Mouse (Mus musculus) embryonic facial prominence, embryonic 13.5 days (tissue): Measurements from ENCODE around the gene Pax8. TPM values are rescaled to one million over a fixed set of nuclear protein-coding genes. Genes with fewer than 3 reads are reported as not detected.

Experiments used
- ATAC-seq: fragments of 200-750 bp; cut with Nextera tagmentation; 2 replicates; pipeline ENCODE4 v1.8.0; 2017; ENCODE audit warnings: low read depth; ENCODE audit not compliant: insufficient number of reproducible peaks, insufficient read depth, low FRiP score, low TSS enrichment
- H3K27ac ChIP-seq: fragments of 300-500 bp; sonication (generic); 2 replicates; pipeline ENCODE4 v1.5.1; 2015; ENCODE audit warnings: moderate library complexity, mild to moderate bottlenecking, inconsistent platforms
- H3K27me3 ChIP-seq: fragments of 300-500 bp; sonication (generic); 2 replicates; pipeline ENCODE4 v1.6.1; 2015; ENCODE audit warnings: mild to moderate bottlenecking, inconsistent platforms
- H3K36me3 ChIP-seq: fragments of 300-500 bp; sonication (generic); 2 replicates; pipeline ENCODE4 v1.6.1; 2015; ENCODE audit warnings: mild to moderate bottlenecking, inconsistent platforms
- H3K4me1 ChIP-seq: fragments of 300-500 bp; sonication (generic); 2 replicates; pipeline ENCODE4 v1.6.1; 2015; ENCODE audit warnings: inconsistent platforms
- H3K4me2 ChIP-seq: fragments of 300-500 bp; sonication (generic); 2 replicates; pipeline ENCODE4 v1.6.1; 2015; ENCODE audit warnings: moderate library complexity, mild to moderate bottlenecking, inconsistent platforms
- H3K4me3 ChIP-seq: fragments of 300-500 bp; sonication (generic); 2 replicates; pipeline ENCODE4 v1.5.1; 2015; ENCODE audit warnings: mild to moderate bottlenecking, inconsistent platforms
- H3K9ac ChIP-seq: fragments of 300-500 bp; sonication (generic); 2 replicates; pipeline ENCODE4 v1.6.1; 2015; ENCODE audit warnings: mild to moderate bottlenecking, inconsistent platforms
- H3K9me3 ChIP-seq: fragments of 300-500 bp; sonication (generic); 2 replicates; pipeline ENCODE4 v1.6.1; 2016; ENCODE audit warnings: inconsistent platforms
- WGBS: fragments of 180-500 bp; shearing (Covaris S2); methylation state at CpG from one replicate; pipeline ENCODE4 v1.1.7; 2015; ENCODE audit warnings: mixed read lengths; 5-methylcytosine and 5-hydroxymethylcytosine counted together
- polyA plus RNA-seq: library from polyadenylated mRNA; unstranded; fragments of >200 nt; fragmentation: Nextera tagmentation; extraction: Ambion mirVana; gene quantifications from 2 replicates; pipeline ENCODE4 v1.2.1, GENCODE M21; 2015

Pax8 gene
- polyA plus RNA-seq, 1 experiment from 2014 or later = 0.34 TPM

DNA sequence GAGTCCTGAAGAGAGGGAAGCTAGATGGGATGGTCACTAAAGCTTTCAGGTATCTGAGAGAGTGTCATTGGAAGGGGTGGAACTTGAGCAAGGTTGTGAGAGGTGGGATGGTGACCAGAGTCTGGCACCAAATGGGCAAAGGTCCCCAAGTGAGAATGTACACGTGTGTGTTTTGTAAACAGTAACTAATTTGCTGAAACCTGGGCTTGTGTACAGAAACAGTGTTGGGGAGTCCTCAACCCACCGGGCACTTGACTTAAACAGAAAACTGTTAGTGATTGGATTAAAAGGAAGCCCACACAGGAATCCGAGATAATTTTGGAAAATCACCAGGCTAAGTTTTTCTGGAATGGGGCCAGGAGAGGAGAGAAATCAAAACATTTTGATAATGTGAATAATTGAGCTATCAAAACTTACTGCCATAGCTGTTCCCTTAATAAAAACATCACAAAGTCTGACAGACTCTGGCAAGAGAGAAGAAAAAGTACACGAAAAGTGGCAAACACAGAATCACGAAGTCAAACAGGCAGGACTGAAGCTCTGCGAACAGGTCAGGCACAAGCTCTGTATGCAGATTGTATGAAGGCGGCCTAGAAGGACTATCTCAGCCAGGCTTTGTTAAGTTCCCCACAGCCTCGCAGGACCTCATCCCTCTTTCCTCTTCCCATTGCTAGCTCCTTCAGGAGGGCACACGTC is 15.1 kb downstream of the Pax8 start:
- no peak overlapping the region for H3K4me2 ChIP-seq
- 33% methylated on average over 9 of the region's 9 CpGs for WGBS
- ATAC-seq = no peak
- no peaks in the 10 kb centered on the region for H3K4me1 ChIP-seq
- H3K36me3 ChIP-seq = no peaks in the 10 kb centered on the region
- H3K27ac ChIP-seq = no peak overlapping the region
- no peak overlapping the region for H3K4me3 ChIP-seq
- no peaks in the 10 kb centered on the region for H3K9me3 ChIP-seq
- no peaks in the 10 kb centered on the region; the same call in 1 of the 2 replicates for H3K27me3 ChIP-seq
- no peak overlapping the region for H3K9ac ChIP-seq

GRCm38 (mm10) chr2:24456841-24457240 is 18.6 kb downstream of the Pax8 start:
- no peaks in the 10 kb centered on the region for H3K36me3 ChIP-seq
- no peaks in the 10 kb centered on the region for H3K4me1 ChIP-seq
- WGBS = 75% methylated on average over 4 of the region's 4 CpGs
- H3K4me2 ChIP-seq = no peak overlapping the region
- H3K4me3 ChIP-seq = no peak overlapping the region
- H3K9me3 ChIP-seq = no peaks in the 10 kb centered on the region
- ATAC-seq = no peak
- no peaks in the 10 kb centered on the region for H3K27me3 ChIP-seq
- H3K27ac ChIP-seq = no peak overlapping the region
- no peak overlapping the region for H3K9ac ChIP-seq

- H3K9ac ChIP-seq = no peak overlapping the region
- H3K4me2 ChIP-seq = no peak overlapping the region
- 31% methylated on average over 6 of the region's 6 CpGs for whole genome bisulfite sequencing
- no peak overlapping the region for H3K27ac ChIP-seq
- H3K9me3 ChIP-seq = no peaks in the 10 kb centered on the region
- no peak overlapping the region for H3K4me3 ChIP-seq
- ATAC-seq = no peak
- no peaks in the 10 kb centered on the region for H3K4me1 ChIP-seq
- H3K27me3 ChIP-seq = no peaks in the 10 kb centered on the region
- H3K36me3 ChIP-seq = no peaks in the 10 kb centered on the region
Observed at GRCm38 (mm10) chr2:24455057-24455855, 20.1 kb downstream of the Pax8 start.

GRCm38 (mm10) chr2:24454429-24455011 is 20.9 kb downstream of the Pax8 start:
- WGBS = 30% methylated on average over 1 of the region's 1 CpGs
- H3K9me3 ChIP-seq = no peaks in the 10 kb centered on the region
- H3K9ac ChIP-seq = no peak overlapping the region
- no peak overlapping the region for H3K4me2 ChIP-seq
- no peak overlapping the region for H3K4me3 ChIP-seq
- no peak for ATAC-seq
- H3K27me3 ChIP-seq = no peaks in the 10 kb centered on the region
- no peaks in the 10 kb centered on the region for H3K4me1 ChIP-seq
- no peak overlapping the region for H3K27ac ChIP-seq
- H3K36me3 ChIP-seq = no peaks in the 10 kb centered on the region

GRCm38 (mm10) chr2:24453206-24453605 is 22.2 kb downstream of the Pax8 start:
- 81% methylated on average over 5 of the region's 5 CpGs for WGBS
- H3K9ac ChIP-seq = no peak overlapping the region
- no peak overlapping the region for H3K27ac ChIP-seq
- no peaks in the 10 kb centered on the region for H3K9me3 ChIP-seq
- H3K27me3 ChIP-seq = no peaks in the 10 kb centered on the region
- no peak for ATAC-seq
- no peaks in the 10 kb centered on the region for H3K4me1 ChIP-seq
- no peaks in the 10 kb centered on the region for H3K36me3 ChIP-seq
- no peak overlapping the region for H3K4me3 ChIP-seq
- H3K4me2 ChIP-seq = no peak overlapping the region

- no peak for ATAC-seq
- H3K36me3 ChIP-seq = no peaks in the 10 kb centered on the region
- H3K27me3 ChIP-seq = no peaks in the 10 kb centered on the region
- WGBS = 71% methylated on average over 4 of the region's 4 CpGs
- H3K4me1 ChIP-seq = no peaks in the 10 kb centered on the region
- no peaks in the 10 kb centered on the region for H3K9me3 ChIP-seq
- no peak overlapping the region for H3K4me3 ChIP-seq
- H3K9ac ChIP-seq = no peak overlapping the region
- no peak overlapping the region for H3K4me2 ChIP-seq
- no peak overlapping the region for H3K27ac ChIP-seq
Observed at GRCm38 (mm10) chr2:24449111-24449510, 26.3 kb downstream of the Pax8 start.

- no peak for ATAC-seq
- no peaks in the 10 kb centered on the region for H3K9me3 ChIP-seq
- no peak overlapping the region for H3K4me2 ChIP-seq
- H3K36me3 ChIP-seq = no peaks in the 10 kb centered on the region
- no peak overlapping the region for H3K27ac ChIP-seq
- no peaks in the 10 kb centered on the region for H3K27me3 ChIP-seq
- no peaks in the 10 kb centered on the region for H3K4me1 ChIP-seq
- H3K9ac ChIP-seq = no peak overlapping the region
- WGBS = 49% methylated on average over 3 of the region's 3 CpGs
- no peak overlapping the region for H3K4me3 ChIP-seq
Observed at GRCm38 (mm10) chr2:24443256-24443790, 32.1 kb downstream of the Pax8 start.

DNA sequence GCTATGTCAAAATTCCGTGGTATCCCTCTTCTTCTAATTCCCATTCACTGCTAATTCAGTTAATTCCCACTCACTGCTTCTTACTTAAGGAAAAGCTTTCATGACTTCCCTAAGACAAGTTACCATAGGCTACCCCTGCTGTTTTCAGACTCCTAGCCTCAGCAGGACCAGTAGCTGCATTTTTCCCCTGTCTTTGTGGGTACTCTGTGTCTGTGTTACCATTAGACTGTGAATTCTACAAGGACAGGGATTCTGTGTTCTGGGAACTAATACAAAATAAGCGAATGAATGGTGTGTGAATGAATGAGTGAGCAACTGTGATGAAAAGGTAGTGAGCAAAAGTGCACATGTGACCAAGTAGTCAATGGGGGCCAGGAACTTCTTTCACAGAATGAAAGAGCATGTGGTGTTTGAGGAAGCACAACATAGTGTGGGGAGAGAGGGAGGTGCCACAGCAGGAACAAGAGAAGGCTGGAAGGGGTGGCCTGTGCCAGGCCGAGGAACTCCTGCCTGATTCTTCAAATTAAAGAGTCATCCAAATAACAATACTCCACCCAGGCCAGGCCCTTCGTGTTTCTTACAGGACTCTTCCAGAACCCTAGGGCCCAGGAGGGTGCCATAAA is 33.0 kb downstream of the Pax8 start:
- Histone ChIP-seq H3K27me3 (no peaks in the 10 kb centered on the region), H3K9ac (no peak overlapping the region), H3K4me3 (no peak overlapping the region), H3K27ac (no peak overlapping the region), H3K4me1 (no peaks in the 10 kb centered on the region), H3K9me3 (no peaks in the 10 kb centered on the region), H3K36me3 (no peaks in the 10 kb centered on the region), H3K4me2 (no peak overlapping the region)
- WGBS = 55% methylated on average over 4 of the region's 4 CpGs
- no peak for ATAC-seq

GRCm38 (mm10) chr2:24441899-24442298 is 33.5 kb downstream of the Pax8 start:
- H3K4me1 ChIP-seq = no peaks in the 10 kb centered on the region
- no peak for ATAC-seq

GRCm38 (mm10) chr2:24440056-24440455 is 35.3 kb downstream of the Pax8 start:
- H3K4me3 ChIP-seq = no peak overlapping the region
- no peaks in the 10 kb centered on the region for H3K27me3 ChIP-seq
- no peaks in the 10 kb centered on the region for H3K36me3 ChIP-seq
- no peak overlapping the region for H3K4me2 ChIP-seq
- ATAC-seq = no peak
- WGBS = 82% methylated on average over 2 of the region's 2 CpGs
- no peak overlapping the region for H3K9ac ChIP-seq
- H3K4me1 ChIP-seq = no peaks in the 10 kb centered on the region
- H3K27ac ChIP-seq = no peak overlapping the region
- no peaks in the 10 kb centered on the region for H3K9me3 ChIP-seq

More at GRCm38 (mm10) chr2:24441899-24442298, 33.5 kb downstream of the Pax8 start:
- no peak overlapping the region for H3K4me2 ChIP-seq
- no peaks in the 10 kb centered on the region for H3K27me3 ChIP-seq
- H3K9ac ChIP-seq = no peak overlapping the region
- no peaks in the 10 kb centered on the region for H3K36me3 ChIP-seq
- no peaks in the 10 kb centered on the region for H3K9me3 ChIP-seq
- no peak overlapping the region for H3K4me3 ChIP-seq
- H3K27ac ChIP-seq = no peak overlapping the region

DNA sequence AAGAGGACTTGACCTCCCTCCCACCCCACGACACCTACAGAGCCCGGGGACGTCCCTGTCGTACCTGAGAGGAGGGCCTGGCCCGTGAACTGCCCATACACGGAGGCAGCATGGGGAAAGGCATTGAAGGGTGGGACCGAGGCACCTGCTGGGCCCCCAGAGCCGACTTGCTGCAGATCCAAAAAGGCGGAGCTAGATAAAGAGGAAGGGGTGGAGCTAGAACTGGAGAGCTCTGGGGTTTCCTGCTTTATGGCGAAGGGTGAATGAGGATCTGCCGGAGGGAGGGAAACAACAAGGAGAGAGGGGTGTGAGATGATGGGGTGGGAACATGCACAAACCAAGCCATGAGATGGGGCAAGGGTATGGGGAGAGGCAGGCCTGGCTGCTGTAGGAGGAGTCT is 39.7 kb downstream of the Pax8 start:
- Histone ChIP-seq H3K27me3 (no peaks in the 10 kb centered on the region), H3K9ac (no peak overlapping the region), H3K4me1 (no peaks in the 10 kb centered on the region), H3K27ac (no peak overlapping the region), H3K36me3 (no peaks in the 10 kb centered on the region), H3K4me2 (no peak overlapping the region), H3K4me3 (no peak overlapping the region), H3K9me3 (no peaks in the 10 kb centered on the region)
- ATAC-seq = no peak
- 76% methylated on average over 11 of the region's 11 CpGs for WGBS
